Mouse (Mus musculus) liver, adult 2 months (tissue): Measurements from ENCODE around the gene Ralgps2.

Experiments
- CTCF ChIP-seq: fragments of 200-500 bp; IDR thresholded peaks from 2 replicates; pipeline ENCODE4 v1.5.1; 2011; ENCODE audit warnings: low read depth, low read length, control low read depth
- POLR2A ChIP-seq: fragments of 200-500 bp; IDR thresholded peaks from 2 replicates; pipeline ENCODE4 v1.6.1; 2011; ENCODE audit warnings: low read length, control low read depth; ENCODE audit not compliant: insufficient read depth; ENCODE audit errors: extremely low read depth

GRCm38 (mm10) chr1:156950354-156950753 lies 10.9 kb upstream of the Ralgps2 start:
- no peak for TF ChIP-seq CTCF
- TF ChIP-seq POLR2A = no peak
